Mouse (Mus musculus): Measurements from ENCODE around the gene Foxa1.

Foxa1 gene

GRCm38 (mm10) chr12:57530474-57530873 is 16.2 kb downstream of the Foxa1 start:
- POLR2A ChIA-PET, result interaction anchor here in 1 of 4 experiments (0.7 kb wide), 1 partner anchor 64 kb away, joined by 3 read pairs; no protein-coding TSS in a partner anchor
- CTCF ChIA-PET, result interaction anchor here in 1 of 4 experiments (0.9 kb wide), 1 partner anchor 12 kb away, joined by 3 read pairs; no protein-coding TSS in a partner anchor

GRCm38 (mm10) chr12:57528335-57528734 is 18.4 kb downstream of the Foxa1 start:
- ChIA-PET POLR2A (no interaction called here), CTCF (interaction anchor here in 1 of 4 experiments (1.3 kb wide), 1 partner anchor 14 kb away, joined by 5 read pairs; no protein-coding TSS in a partner anchor)

GRCm38 (mm10) chr12:57515702-57516377 is 30.9 kb downstream of the Foxa1 start:
- ChIA-PET POLR2A (no interaction called here), CTCF (no interaction called here)

- ChIA-PET CTCF (no interaction called here), POLR2A (no interaction called here)
Measured at GRCm38 (mm10) chr12:57514552-57514951, 32.2 kb downstream of the Foxa1 start.

DNA sequence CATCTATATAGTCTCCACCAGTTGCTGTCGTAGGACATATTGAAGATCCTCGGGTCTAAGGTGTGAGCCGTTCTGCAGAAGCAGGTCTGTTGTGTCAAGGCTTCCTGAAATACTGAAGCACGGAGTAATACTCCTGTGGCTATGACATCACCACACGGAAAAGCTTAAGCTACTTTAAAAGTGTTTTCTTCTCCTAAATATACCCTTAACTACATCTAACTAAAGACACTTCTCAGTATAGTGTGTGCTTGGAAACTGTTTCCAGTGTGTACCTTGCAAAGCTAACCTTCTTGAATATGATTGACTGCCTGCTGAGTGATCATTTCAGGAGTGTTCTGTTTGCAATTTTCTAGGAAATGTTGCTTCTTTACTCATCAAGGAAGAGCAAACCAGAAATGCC is 35.2 kb downstream of the Foxa1 start:
- POLR2A ChIA-PET, result interaction anchor here in 1 of 4 experiments (1.1 kb wide), 1 partner anchor 16 kb away, joined by 3 read pairs; no protein-coding TSS in a partner anchor
- CTCF ChIA-PET, result no interaction called here

- ChIA-PET CTCF (interaction anchor here in 1 of 4 experiments (0.6 kb wide), 1 partner anchor 1439 kb away, joined by 3 read pairs; no protein-coding TSS in a partner anchor), POLR2A (interaction anchor here in 1 of 4 experiments (1.1 kb wide), 1 partner anchor 15 kb away, joined by 3 read pairs; no protein-coding TSS in a partner anchor)
Measured at GRCm38 (mm10) chr12:57511127-57511526, 35.6 kb downstream of the Foxa1 start.

GRCm38 (mm10) chr12:57509726-57510125 is 37.0 kb downstream of the Foxa1 start:
- POLR2A ChIA-PET, result no interaction called here
- CTCF ChIA-PET, result interaction anchor here in 1 of 4 experiments (0.7 kb wide), 1 partner anchor 32 kb away, joined by 3 read pairs; no protein-coding TSS in a partner anchor

GRCm38 (mm10) chr12:57508938-57509337 is 37.8 kb downstream of the Foxa1 start:
- ChIA-PET CTCF (interaction anchor here in 1 of 4 experiments (0.7 kb wide), 2 partner anchors 33 to 247 kb away, joined by 3 read pairs; no protein-coding TSS in a partner anchor), POLR2A (no interaction called here)

DNA sequence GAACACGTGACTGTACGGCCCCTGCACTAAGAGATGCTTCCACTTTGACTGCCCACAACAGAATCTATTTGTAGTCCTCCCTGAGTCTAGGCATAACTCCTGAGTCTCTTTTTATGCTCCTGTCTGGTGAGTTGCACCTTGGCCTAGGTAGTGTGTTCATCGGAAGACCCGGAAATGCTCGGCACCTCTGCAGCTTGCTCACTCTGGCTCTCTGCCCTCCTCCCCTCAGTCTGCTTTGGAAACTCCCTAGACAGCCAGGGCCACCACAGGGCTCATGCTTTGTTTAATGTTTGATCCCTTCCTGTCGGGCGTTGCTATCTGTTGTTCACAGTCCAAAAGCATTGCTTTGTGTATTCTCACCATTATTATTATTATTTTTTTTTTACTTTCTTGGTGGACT is 41.4 kb downstream of the Foxa1 start:
- CTCF ChIA-PET, result no interaction called here
- POLR2A ChIA-PET, result interaction anchor here in 1 of 4 experiments (0.6 to 1.3 kb wide), 3 partner anchors 12 to 27 kb away, joined by 3 read pairs; no protein-coding TSS in a partner anchor

DNA sequence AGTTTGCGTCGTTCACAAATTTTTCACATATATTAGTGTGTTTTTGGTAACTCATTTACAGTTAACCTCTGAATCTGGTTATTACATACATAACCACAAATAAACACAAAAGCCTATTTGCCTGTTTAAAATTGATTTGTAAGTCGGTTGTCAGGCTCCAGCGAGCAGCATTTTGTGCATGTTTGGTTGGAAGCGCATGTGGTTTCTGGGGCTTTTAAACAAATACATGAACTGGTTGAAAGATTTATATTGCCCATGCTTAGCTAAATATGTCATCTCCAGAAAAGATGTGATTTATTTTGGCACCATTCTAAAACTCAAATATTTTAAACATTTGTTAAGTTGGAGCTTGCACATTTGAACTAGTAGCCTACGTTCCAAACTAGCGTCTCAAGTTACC is 46.5 kb downstream of the Foxa1 start:
- POLR2A ChIA-PET, result no interaction called here
- CTCF ChIA-PET, result no interaction called here

GRCm38 (mm10) chr12:57496347-57497119 is 50.2 kb downstream of the Foxa1 start:
- POLR2A ChIA-PET, result no interaction called here
- CTCF ChIA-PET, result no interaction called here

Measured in embryonic stem cell, embryonic (primary cell).